Mouse (Mus musculus) heart, embryonic 14.5 days (tissue): ENCODE measurements around the gene Acox1. TPM values are rescaled to one million over a fixed set of nuclear protein-coding genes. Genes with fewer than 3 reads are reported as not detected.

ENCODE experiments used
- ATAC-seq: fragments of 200-750 bp; cut with Nextera tagmentation; 2 replicates; pipeline ENCODE4 v1.8.0; 2017; ENCODE audit warnings: low read depth, moderate TSS enrichment; ENCODE audit not compliant: insufficient number of reproducible peaks, insufficient read depth, low FRiP score
- H3K27ac ChIP-seq, 2 experiments: fragments of 200-500 bp in 1 of 2; fragments of 300-500 bp in 1 of 2; sonication (generic) in 1 of 2; replicated peaks in 1 of 2; 2 replicates each; pipeline ENCODE4 v1.5.1; 2012 to 2014; ENCODE audit warnings: low read depth in 2 of 2, low read length in 2 of 2, control low read depth in 1 of 2, mild to moderate bottlenecking in 1 of 2, mixed read lengths in 1 of 2; ENCODE audit not compliant: control insufficient read depth in 1 of 2, insufficient read depth in 1 of 2
- H3K27me3 ChIP-seq: fragments of 300-500 bp; sonication (generic); 2 replicates; pipeline ENCODE4 v1.6.1; 2014; ENCODE audit warnings: mild to moderate bottlenecking, low read length, control low read depth; ENCODE audit not compliant: control insufficient read depth, insufficient read depth
- H3K36me3 ChIP-seq: fragments of 300-500 bp; sonication (generic); 2 replicates; pipeline ENCODE4 v1.6.1; 2014; ENCODE audit warnings: mild to moderate bottlenecking, control low read depth, low read length, mixed read lengths; ENCODE audit not compliant: control insufficient read depth, insufficient read depth
- H3K4me1 ChIP-seq, 2 experiments: fragments of 200-500 bp in 1 of 2; fragments of 300-500 bp in 1 of 2; sonication (generic) in 1 of 2; 2 replicates each; pipeline ENCODE4 v1.6.1; 2012 to 2014; ENCODE audit warnings: low read length in 2 of 2, control low read depth in 1 of 2, mixed read lengths in 1 of 2; ENCODE audit not compliant: control insufficient read depth in 2 of 2, insufficient read depth in 2 of 2
- H3K4me2 ChIP-seq: fragments of 300-500 bp; sonication (generic); 2 replicates; pipeline ENCODE4 v1.6.1; 2014; ENCODE audit warnings: mild to moderate bottlenecking, low read length
- H3K4me3 ChIP-seq, 2 experiments: fragments of 200-500 bp in 1 of 2; fragments of 300-500 bp in 1 of 2; sonication (generic) in 1 of 2; 2 replicates each; pipeline ENCODE4 v1.5.1; 2012 to 2014; ENCODE audit warnings: low read length in 2 of 2, mild to moderate bottlenecking in 2 of 2, control low read depth in 1 of 2, low read depth in 1 of 2, moderate library complexity in 1 of 2; ENCODE audit not compliant: control insufficient read depth in 1 of 2, insufficient read depth in 1 of 2
- H3K9ac ChIP-seq: fragments of 300-500 bp; sonication (generic); 2 replicates; pipeline ENCODE4 v1.6.1; 2014; ENCODE audit warnings: mild to moderate bottlenecking, low read length
- H3K9me3 ChIP-seq: fragments of 300-500 bp; sonication (generic); 2 replicates; pipeline ENCODE4 v1.6.1; 2016; ENCODE audit warnings: low read length, control low read depth; ENCODE audit not compliant: control insufficient read depth
- WGBS: fragments of 180-500 bp; shearing (Covaris S2); extraction: QIAGEN DNeasy Blood & Tissue Kit; methylation state at CpG from one replicate; pipeline ENCODE4 v1.1.7; 2014; 5-methylcytosine and 5-hydroxymethylcytosine counted together
- polyA plus RNA-seq: library from polyadenylated mRNA; unstranded; fragments of >200 nt; fragmentation: Nextera tagmentation; extraction: Ambion mirVana; gene quantifications from 2 replicates; pipeline ENCODE4 v1.2.1, GENCODE M21; 2014

The Acox1 gene
- polyA plus RNA-seq, 1 experiment from 2014 or later: 36.8 TPM

DNA sequence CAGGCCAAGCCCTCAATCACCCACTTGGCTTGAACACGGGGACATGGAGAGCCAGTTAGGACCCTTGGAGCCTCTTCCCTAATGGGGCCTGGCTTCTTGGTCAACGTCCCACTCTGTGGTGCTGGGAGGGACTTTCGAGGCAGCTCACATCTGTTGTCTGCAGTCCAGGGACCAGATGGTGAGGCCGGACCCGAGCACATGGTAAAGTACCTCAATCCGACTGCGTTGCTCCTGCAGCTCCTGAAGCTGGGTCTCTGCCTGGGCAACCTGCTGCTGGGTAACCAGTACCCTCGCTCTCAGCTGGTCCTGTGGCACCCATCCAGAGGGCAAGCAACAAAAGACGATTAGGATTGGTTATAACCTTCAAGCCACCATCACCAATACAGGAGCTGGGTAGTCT lies 70.9 kb downstream of the Acox1 start:
- no peak overlapping the region for H3K4me2 ChIP-seq
- no peaks in the 10 kb centered on the region for H3K27me3 ChIP-seq
- ATAC-seq: no peak
- peaks cover 4% of the 10 kb centered on the region; the same call in 1 of the 2 replicates for H3K9me3 ChIP-seq
- WGBS: 78% methylated on average over 9 of the region's 9 CpGs
- no peak overlapping the region for H3K4me3 ChIP-seq
- H3K36me3 ChIP-seq: peaks cover 52% of the 10 kb centered on the region
- H3K4me1 ChIP-seq: peaks cover 17 to 31% of the 10 kb centered on the region in 2 experiments
- peak overlapping the region; percentile 49; the same call in 1 of the 2 replicates for H3K9ac ChIP-seq
- H3K27ac ChIP-seq: 0 out of 4 replicates have a peak overlapping the region, but pooled peaks of 1 of the 2 experiments have one; percentile 2

DNA sequence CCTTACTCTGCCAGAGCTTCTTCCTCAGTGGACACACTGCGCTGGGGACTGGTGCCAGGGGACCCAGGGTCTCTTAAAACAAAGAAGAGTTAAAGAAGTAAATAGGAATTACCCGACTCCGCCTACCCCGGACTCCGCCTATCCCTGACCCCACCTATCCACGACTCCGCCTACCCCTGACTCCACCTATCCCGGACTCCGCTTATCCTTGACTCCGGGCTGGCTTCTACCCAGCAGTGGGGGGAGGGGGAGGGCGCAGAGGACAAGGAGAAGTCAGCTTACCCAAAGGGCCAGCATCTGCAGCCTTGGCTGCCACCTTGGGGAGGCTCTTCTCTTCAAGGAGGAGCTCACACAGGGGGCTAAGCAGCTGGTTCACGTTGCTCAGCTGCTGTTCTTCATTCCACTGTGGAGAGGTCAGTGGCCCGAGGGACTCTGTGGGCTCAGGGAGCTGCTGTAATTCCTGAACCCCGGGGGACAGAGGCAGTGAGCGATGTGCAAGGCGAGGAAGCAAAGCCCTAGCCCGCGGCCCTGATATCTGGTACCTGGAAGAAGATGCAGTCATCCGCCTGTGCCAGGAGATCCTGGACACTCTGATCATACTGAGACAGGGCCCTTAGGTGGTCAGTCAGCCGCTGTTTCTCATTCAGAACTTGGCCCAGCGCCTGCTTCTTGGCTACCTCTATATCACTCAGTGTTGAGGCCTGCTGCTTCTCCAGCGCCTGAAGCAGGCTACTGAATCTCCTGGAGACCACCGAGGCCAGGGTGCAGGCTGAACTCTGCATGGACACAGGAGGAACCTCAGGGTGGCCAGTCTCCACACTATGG lies 71.5 kb downstream of the Acox1 start, which contains the start of gene Trim47:
TSS of gene Trim47 (minus strand) at position 55 of the 825 bp plus-strand sequence.
- H3K9me3 ChIP-seq: peaks cover 4% of the 10 kb centered on the region; the same call in 1 of the 2 replicates
- 28% methylated on average over 23 of the region's 23 CpGs for WGBS
- H3K4me3 ChIP-seq: no peak within 1 kb of the TSS
- peaks cover 17 to 31% of the 10 kb centered on the region in 2 experiments for H3K4me1 ChIP-seq
- peak within 1 kb of the TSS; percentile 33 for H3K4me2 ChIP-seq
- peaks cover 52% of the 10 kb centered on the region for H3K36me3 ChIP-seq
- H3K9ac ChIP-seq: peak within 1 kb of the TSS; percentile 49
- 0 out of 4 replicates have a peak within 1 kb of the TSS, but pooled peaks have one; percentile 2 to 37 for H3K27ac ChIP-seq
- H3K27me3 ChIP-seq: no peaks in the 10 kb centered on the region
- ATAC-seq: no peak

GRCm38 (mm10) chr11:116126261-116126660 lies 72.6 kb downstream of the Acox1 start:
- H3K4me1 ChIP-seq: peaks cover 14 to 27% of the 10 kb centered on the region in 2 experiments
- H3K4me3 ChIP-seq: no peak overlapping the region
- H3K27me3 ChIP-seq: no peaks in the 10 kb centered on the region
- no peak overlapping the region for H3K9ac ChIP-seq
- no peak overlapping the region for H3K27ac ChIP-seq
- no peak for ATAC-seq
- WGBS: 94% methylated on average over 15 of the region's 15 CpGs
- H3K4me2 ChIP-seq: no peak overlapping the region
- peaks cover 4% of the 10 kb centered on the region; the same call in 1 of the 2 replicates for H3K9me3 ChIP-seq
- peaks cover 44% of the 10 kb centered on the region for H3K36me3 ChIP-seq

Other genes with a start within 250 kb of the Acox1 start
- gene Itgb4, start 224.3 kb downstream of the Acox1 start, polyA plus RNA-seq: 0.84 and 0.93 TPM in 2 replicates
- 126 and 128 TPM in 2 replicates for gene Galk1, start 186.3 kb downstream of the Acox1 start, polyA plus RNA-seq
- 649 and 684 TPM in 2 replicates for gene H3f3b, start 171.1 kb downstream of the Acox1 start, polyA plus RNA-seq
- gene Unk, start 168.7 kb downstream of the Acox1 start, polyA plus RNA-seq: 19.3 and 20.9 TPM in 2 replicates
- gene Unc13d, start 121.1 kb downstream of the Acox1 start, polyA plus RNA-seq: 0.66 and 0.69 TPM in 2 replicates
- 139 and 141 TPM in 2 replicates for gene Wbp2, start 112.0 kb downstream of the Acox1 start, polyA plus RNA-seq
- 63.3 and 66.1 TPM in 2 replicates for gene Trim47, start 71.8 kb downstream of the Acox1 start, polyA plus RNA-seq
- 3.8 and 4.8 TPM in 2 replicates for gene Trim65, start 67.9 kb downstream of the Acox1 start, polyA plus RNA-seq
- 92.3 and 96.6 TPM in 2 replicates for gene Mrpl38, start 60.2 kb downstream of the Acox1 start, polyA plus RNA-seq
- gene Fbf1, start 30.9 kb downstream of the Acox1 start, polyA plus RNA-seq: 13.6 and 14.9 TPM in 2 replicates
- 85.1 and 89.4 TPM in 2 replicates for gene Ten1, start 190 bp downstream of the Acox1 start, polyA plus RNA-seq
- 0.58 and 0.63 TPM in 2 replicates for gene Evpl, start 39.0 kb upstream of the Acox1 start, polyA plus RNA-seq
- gene Srp68, start 75.2 kb upstream of the Acox1 start, polyA plus RNA-seq: 55.5 and 57.7 TPM in 2 replicates
- gene Galr2, start 81.9 kb upstream of the Acox1 start, polyA plus RNA-seq: not detected in 2 replicates
- gene Exoc7, start 108.2 kb upstream of the Acox1 start, polyA plus RNA-seq: 51.1 and 57.8 TPM in 2 replicates
- gene Foxj1, start 136.4 kb upstream of the Acox1 start, polyA plus RNA-seq: 0.07 and 0.12 TPM in 2 replicates
- gene Rnf157, start 214.0 kb upstream of the Acox1 start, polyA plus RNA-seq: 8.3 and 8.4 TPM in 2 replicates
- gene Ubald2, start 235.0 kb upstream of the Acox1 start, polyA plus RNA-seq: 53.4 and 62.9 TPM in 2 replicates